Mouse (Mus musculus) embryonic fibroblast, embryonic 13.5 days (primary cell): Measurements from ENCODE around the gene Pcx.

Source experiments
- CTCF ChIP-seq: IDR thresholded peaks from 2 replicates; pipeline ENCODE4 v1.5.1; 2011; ENCODE audit warnings: mild to moderate bottlenecking, control low read depth, low read length, moderate library complexity, borderline replicate concordance; ENCODE audit not compliant: insufficient read depth
- POLR2A ChIP-seq: IDR thresholded peaks from 2 replicates; pipeline ENCODE4 v1.6.1; 2011; ENCODE audit warnings: low read depth, mild to moderate bottlenecking, control low read depth, low read length, moderate library complexity

GRCm38 (mm10) chr19:4464666-4465065, 45.6 kb upstream of the Pcx start:
- TF ChIP-seq POLR2A (no peak), CTCF (no peak)
